Mouse (Mus musculus) testis, adult 2 months (tissue): Measurements from ENCODE around the gene Aif1.

Source experiments
- CTCF ChIP-seq: fragments of 200-500 bp; IDR thresholded peaks from 2 replicates; pipeline ENCODE4 v1.5.1; 2012; ENCODE audit warnings: low read depth, mild to moderate bottlenecking, inconsistent platforms, low read length, moderate library complexity; ENCODE audit not compliant: control insufficient read depth, insufficient read depth, insufficient replicate concordance
- POLR2A ChIP-seq: fragments of 200-500 bp; IDR thresholded peaks from 2 replicates; pipeline ENCODE4 v1.6.1; 2012; ENCODE audit warnings: low read depth, mild to moderate bottlenecking, inconsistent platforms, low read length, moderate library complexity; ENCODE audit not compliant: control insufficient read depth

DNA sequence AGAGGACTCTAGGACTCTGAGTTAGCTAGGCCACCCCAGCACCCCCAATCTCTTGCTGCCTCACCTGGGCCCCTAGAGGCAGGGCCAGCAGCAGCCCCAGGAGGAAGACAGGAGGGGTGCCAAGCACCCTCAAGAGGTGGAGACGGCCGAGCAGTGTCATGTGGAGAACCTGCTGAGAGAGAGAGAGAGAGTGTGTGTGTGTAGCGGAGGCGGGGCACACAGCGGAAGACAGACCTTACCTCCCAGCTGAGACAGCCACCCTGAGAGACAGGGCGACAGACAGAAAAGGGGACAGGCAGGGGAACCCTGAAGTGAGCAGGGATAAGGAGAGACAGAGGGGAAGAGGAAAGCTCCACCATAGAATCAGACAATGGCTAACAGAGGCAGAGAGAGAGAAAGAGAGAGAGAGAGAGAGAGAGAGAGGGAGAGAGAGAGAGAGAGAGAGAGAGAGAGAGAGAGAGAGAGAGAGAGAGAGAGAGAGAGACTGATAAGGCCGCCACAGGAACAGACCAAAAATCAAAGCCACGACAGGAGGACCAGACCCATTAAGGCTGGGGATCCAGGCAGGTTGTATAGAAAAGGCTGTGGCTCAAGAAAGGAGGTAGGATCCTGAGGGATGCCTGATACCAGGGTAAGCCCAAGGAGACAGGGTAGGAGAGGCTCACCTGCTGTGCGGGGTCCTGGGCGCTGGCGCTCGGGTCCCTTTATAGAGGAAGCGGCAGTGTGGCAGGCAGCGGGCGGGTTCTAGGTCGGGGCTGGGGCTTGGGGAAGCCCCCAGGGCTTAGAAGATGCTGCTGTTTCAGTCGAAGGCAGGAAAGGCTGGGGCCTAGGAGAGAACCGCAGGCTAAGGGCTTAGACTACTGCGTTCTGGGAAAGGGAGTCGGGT is 28.9 kb upstream of the Aif1 start, which contains the start of gene Lta:
- TF ChIP-seq CTCF (no peak), POLR2A (no peak)
